Mouse (Mus musculus) retina, postnatal 7 days (tissue): ENCODE data around the gene Rspry1.
A peak's percentile ranks its signal among the peaks of the same experiment; 100 is the strongest.

Experiments
- DNase-seq: peaks from one replicate; pipeline ENCODE4 v3.0.0-alpha.2; 2012; ENCODE audit warnings: low read depth, low spot score

Gene Rspry1

GRCm38 (mm10) chr8:94602471-94603131 lies 864 bp downstream of the Rspry1 start:
- no peak for DNase-seq

GRCm38 (mm10) chr8:94604030-94604429 lies 2.3 kb downstream of the Rspry1 start:
- DNase-seq, result no peak

GRCm38 (mm10) chr8:94607064-94607463 lies 5.3 kb downstream of the Rspry1 start:
- no peak for DNase-seq

DNA sequence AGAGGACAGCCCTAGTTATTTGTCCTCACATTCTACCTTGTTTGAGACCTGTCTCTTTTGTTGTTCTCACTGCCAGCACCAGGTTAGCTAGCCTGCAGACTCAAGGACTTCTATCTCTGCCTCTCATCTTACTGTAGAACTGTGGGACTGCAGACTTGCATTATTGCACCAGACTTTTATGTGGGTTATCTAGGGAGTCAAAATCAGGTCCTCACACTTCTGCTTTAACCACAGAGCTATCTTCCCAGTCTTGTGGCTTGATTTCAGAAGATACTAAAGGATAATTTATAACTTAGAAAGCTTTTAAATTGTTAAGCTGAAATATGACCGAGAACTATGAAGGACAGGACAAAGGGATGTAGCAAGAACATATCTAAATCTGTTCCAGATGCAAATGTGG lies 23.1 kb downstream of the Rspry1 start:
- DNase-seq, result no peak

- no peak for DNase-seq
Observed at GRCm38 (mm10) chr8:94633564-94634194, 31.9 kb downstream of the Rspry1 start.

- DNase-seq, result no peak
Observed at GRCm38 (mm10) chr8:94634211-94634610, 32.5 kb downstream of the Rspry1 start.

- DNase-seq, result no peak
Observed at GRCm38 (mm10) chr8:94641183-94641582, 39.4 kb downstream of the Rspry1 start.

- no peak for DNase-seq
Observed at GRCm38 (mm10) chr8:94641938-94642337, 40.2 kb downstream of the Rspry1 start.

DNA sequence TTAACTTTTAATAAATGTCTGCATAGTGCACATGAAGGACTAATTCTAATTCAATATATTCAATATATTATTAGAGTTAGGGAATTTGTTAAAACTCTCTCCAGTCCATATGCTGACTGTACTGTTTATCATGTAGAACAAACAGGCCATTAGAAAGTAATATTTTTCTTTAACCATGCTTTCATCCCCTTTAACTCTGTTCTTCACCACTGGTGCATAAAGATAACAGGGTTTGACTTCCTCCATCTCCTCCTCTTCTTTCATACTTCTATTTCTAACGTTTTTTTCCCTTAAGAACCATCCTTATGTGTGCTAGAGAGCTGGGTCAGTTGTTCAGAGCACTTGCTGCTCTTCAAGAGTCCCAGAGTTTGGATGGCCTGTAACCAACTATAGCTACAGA lies 43.5 kb downstream of the Rspry1 start:
- DNase-seq, result no peak

DNA sequence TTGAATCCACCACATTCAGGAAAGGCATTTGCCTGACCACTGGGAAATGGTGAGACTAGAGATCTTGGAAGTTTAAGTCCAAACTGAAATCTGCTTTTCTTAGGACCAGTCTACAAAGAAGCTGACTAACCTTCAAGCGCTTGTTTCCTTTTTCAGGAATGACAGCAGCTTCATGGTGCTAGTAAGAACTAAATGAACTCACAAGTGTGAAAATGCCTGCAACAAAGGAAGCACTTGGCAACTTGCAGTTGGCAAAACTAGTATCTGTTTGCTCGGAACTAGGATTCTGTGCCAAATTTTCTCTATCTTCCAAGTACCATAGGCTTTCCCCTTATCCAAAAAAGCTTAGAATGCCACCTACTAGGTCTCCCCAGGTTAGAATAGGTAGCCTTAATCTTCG lies 44.4 kb downstream of the Rspry1 start:
- no peak for DNase-seq

- DNase-seq, result no peak
Observed at GRCm38 (mm10) chr8:94649496-94649895, 47.8 kb downstream of the Rspry1 start.

GRCm38 (mm10) chr8:94652951-94653350 lies 51.2 kb downstream of the Rspry1 start:
- DNase-seq, result no peak

DNA sequence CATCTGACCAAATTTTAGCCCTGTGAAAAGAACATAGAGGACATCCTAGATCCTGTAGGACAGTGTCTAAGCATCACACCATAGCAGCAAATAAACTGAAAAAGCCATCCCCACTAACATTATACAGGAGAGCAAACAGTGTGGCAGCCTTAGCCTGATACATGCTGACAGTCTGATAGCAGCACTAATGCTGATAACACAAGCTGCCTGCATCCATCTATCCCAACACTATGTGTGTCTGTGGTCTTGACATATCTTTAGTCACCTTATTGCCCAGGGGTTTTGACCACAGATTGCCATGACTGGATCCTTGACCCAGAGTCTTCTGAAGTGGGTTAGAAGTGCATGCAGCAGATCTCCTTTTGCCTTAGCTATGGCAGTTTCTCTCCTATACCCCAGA lies 53.3 kb downstream of the Rspry1 start:
- DNase-seq, result no peak

DNA sequence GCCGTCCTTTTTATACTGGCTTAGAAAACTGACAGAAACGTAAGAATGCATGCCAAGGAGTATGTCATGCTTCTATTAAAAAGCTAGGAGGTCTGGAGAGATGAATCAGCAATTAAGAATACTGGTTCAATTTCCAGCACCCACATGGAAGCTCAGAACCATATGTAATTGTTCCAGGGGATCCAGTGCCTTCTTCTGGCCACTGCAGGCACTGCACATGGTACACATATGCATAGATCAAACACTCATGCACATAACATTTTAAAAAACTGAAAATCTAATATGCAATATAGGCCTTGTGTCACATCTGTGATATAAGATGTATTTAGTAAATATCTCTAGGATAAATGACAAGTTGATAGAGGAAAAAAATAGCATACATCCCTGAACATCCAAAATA lies 56.3 kb downstream of the Rspry1 start:
- DNase-seq, result no peak

GRCm38 (mm10) chr8:94660418-94660817 lies 58.7 kb downstream of the Rspry1 start:
- no peak for DNase-seq

GRCm38 (mm10) chr8:94664722-94665121 lies 63.0 kb downstream of the Rspry1 start:
- no peak for DNase-seq

- DNase-seq, result peak; percentile 83
Observed at GRCm38 (mm10) chr8:94666456-94667308, 64.9 kb downstream of the Rspry1 start, which contains the start of gene Arl2bp. Arl2bp (plus strand) TSS chr8:94666600.

- DNase-seq, result no peak
Observed at GRCm38 (mm10) chr8:94674384-94674783, 72.6 kb downstream of the Rspry1 start.

GRCm38 (mm10) chr8:94675923-94676322 lies 74.2 kb downstream of the Rspry1 start:
- no peak for DNase-seq

DNA sequence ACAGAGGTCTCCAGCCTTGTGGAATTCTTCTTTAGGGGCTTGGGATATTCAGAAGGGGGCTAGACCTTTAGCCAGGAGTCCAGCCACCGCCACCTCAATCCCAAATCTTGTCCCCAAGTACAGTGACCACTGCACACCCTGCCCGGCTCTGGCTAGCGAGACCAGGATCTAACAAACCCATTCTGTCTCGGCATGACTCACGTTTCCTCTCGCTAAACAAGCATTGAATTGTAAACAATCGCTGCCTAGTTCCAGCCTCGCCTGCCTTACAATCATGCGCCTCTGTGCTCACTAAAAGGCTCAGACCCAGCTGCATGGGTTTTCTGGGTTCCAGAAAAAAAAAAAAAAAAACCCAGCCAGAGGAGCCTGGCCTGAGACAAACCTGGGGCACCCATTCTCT lies 76.8 kb downstream of the Rspry1 start:
- no peak for DNase-seq

GRCm38 (mm10) chr8:94680414-94680813 lies 78.7 kb downstream of the Rspry1 start:
- no peak for DNase-seq

DNA sequence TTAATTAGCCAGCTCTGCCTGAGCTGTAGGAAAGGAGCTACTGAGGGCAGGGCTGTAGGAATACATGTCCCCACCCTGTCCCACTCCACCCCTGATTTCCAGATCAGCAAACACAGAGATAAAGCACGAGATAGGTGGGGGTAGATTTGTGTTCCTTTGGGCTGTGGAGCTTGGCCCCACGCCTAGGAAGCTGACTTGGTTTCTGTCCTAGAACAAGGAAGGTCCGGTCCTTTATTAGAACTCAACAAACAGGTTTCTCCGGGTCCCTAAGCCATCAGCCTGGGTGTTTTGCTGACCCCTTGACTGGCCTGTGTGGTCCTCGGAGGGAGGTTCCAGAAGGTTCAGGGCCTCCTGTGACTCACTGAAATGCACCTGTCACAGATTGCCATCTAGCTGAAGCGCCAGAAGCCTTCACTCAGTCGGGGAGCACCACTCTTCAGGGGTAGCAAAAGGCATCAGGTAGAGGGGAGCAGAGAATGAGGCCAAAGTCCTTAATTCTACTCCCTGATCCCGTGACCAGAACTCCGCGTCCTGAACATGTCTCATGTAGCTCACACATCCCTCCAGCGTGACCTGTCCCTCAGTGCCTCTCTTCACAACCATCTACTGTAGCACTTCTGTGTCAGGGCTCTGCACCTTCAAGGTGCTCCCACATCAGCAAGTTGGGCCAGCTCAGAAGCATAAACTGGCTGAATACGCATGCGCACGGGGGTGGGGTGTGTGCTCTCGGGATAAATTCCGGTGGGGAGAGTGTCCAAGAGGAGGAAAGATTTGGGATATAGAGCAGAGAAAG lies 81.2 kb downstream of the Rspry1 start:
- DNase-seq, result no peak
